Mouse (Mus musculus) thymus, postnatal 25 days (tissue): ENCODE results near the gene Stxbp5.

Source experiments
- DNase-seq: peaks from one replicate; pipeline ENCODE4 v3.0.0; 2022

Gene Stxbp5

GRCm38 (mm10) chr10:9733861-9734260, 167.0 kb downstream of the Stxbp5 start:
- no peak for DNase-seq

GRCm38 (mm10) chr10:9732065-9732749, 168.7 kb downstream of the Stxbp5 start:
- no peak for DNase-seq

DNA sequence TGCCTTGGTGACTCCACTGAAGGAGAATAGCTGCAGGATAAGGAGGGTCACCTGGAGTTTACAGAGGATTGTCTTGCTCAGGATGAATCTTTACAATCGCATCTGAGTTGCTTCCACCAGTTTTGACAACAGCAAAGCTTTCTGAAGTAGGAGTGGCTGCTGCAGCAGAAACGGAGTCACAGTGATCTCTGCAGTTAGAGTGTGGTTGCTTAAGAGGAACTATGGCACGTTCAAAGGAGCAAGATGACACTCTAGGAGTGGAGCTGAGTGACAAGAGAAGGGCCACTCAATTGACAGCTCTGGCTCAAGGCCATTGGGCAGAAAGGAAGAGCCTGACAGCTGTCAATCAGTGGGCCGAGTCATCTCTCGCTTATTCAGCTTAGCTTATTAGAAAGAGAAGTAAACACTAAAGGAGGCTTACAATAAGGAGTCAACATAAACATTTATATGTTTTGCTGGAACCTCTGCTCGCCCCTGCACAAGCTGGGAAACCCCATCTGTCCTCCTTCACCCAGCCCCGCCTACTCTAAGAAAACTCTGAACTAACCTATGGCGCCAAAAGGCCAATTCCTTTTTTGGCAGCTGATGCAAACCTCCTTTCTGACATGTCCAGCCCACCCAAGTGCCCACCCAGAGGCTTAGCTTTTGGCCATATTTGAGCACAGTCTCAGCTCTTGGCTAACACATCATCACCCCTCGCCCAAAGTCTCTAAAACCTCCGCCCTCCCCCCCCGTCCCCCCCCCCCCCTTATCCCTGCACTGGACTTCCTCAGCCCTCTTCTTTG, 178.2 kb downstream of the Stxbp5 start:
- no peak for DNase-seq

DNA sequence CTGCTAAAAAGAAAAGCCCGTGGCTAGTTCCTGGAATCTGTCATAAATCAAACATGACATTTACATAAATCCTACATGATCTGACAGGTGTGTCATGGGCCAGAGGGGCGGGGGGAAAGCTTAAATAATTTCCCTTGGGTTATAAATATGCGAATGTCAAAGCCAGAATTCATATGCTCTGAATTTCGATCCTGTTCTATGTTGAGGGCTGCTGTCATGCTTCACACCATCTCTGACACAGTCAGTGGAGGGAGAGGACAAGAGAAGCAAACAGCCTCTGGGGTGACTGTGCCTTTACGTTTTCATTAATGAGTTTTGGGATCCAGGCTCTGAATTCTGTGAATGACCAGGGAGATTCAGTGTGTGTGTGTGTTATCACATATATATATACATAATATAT, 180.9 kb downstream of the Stxbp5 start:
- no peak for DNase-seq

DNA sequence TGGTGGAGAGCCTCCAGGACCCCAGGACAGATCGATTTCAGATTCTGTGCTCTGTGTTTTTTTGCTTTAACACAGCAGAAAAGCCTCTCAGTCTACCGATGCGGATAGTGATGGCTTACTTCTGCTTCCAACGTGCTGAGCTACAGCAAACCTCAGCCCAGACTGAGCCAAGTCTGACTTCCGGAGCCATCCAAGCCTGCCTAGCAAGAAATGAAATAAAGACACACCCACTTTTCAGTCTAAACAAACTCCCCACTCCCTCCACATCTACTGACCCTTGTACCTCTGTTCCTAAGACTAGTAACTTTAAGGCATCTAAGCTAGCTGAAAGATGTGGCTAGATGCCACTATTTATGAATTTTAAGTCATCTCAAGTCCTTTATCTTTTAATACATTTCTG, 182.8 kb downstream of the Stxbp5 start:
- no peak for DNase-seq
